Mouse (Mus musculus): ENCODE measurements at regions not wholly inside any gene's neighbourhood (a gene's known extent, or its start where the extent isn't known, plus 50 kb on each side); places are given as distances from the start of the nearest gene placed in this dataset.

DNA sequence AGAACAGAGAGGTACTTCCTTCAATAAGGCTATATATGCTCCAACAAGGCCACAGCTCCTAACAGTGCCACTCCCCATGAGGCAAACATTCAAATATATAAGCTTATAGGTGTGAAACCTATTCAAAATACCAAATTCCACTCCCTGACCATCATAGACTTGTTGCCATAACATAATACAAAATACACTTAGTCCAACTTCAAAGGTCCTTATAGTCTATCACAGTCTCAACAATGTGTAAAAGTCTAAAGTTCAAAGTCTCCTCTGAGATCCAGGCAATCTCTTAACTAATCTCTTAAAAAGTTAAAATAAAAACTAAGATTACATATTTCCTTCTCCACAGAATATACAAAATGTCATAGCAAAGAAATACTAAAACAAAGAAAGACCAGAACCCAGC lies 574.5 kb downstream of the Hs3st4 start:
- TF ChIP-seq CTCF (IDR thresholded peaks at IDR 0.05; ENCODE audit: low read depth) (no peak), EP300 (optimal IDR thresholded peaks at IDR 0.05) (no peak)
